In genomic region chr3:50344411-50344810, GRCm38 (mm10) we compare ENCODE assay signal across 20 mouse cellular contexts.
DNase-seq lines count a peak whose midpoint lies in the region; ATAC-seq and TF ChIP-seq lines count a peak whose summit lies in the region.
"Had no signal": no experiment of that assay in that cellular context is flagged by ENCODE, and none has a peak within 500 bp of the region (broad histone marks: within the 10 kb centered on the region; RNA-seq: fewer than 3 reads in every experiment).

No protein-coding gene starts in this region.

- no peaks in the 10 kb centered on the region for H3K36me3 ChIP-seq in lung, embryonic 14.5 days (ENCODE audit: insufficient read depth)
- H3K36me3 ChIP-seq in forebrain, embryonic 13.5 days (ENCODE audit: poor library complexity, severe bottlenecking): no peaks in the 10 kb centered on the region
- H3K36me3 ChIP-seq: heart, embryonic 15.5 days; limb, embryonic 12.5 days had no signal

- no peak for TF ChIP-seq CTCF in lung, embryonic 14.5 days (IDR thresholded peaks at IDR 0.05; ENCODE audit: low read depth)

- H3K27ac ChIP-seq in lung, embryonic 14.5 days (ENCODE audit: low read depth): no peak overlapping the region
- no peak overlapping the region for H3K27ac ChIP-seq in forebrain, embryonic 13.5 days
- H3K27ac ChIP-seq: heart, embryonic 15.5 days; limb, embryonic 12.5 days had no signal

- no peaks in the 10 kb centered on the region for H3K27me3 ChIP-seq in lung, embryonic 14.5 days (ENCODE audit: insufficient read depth, low read length)
- no peaks in the 10 kb centered on the region for H3K27me3 ChIP-seq in forebrain, embryonic 13.5 days
- H3K27me3 ChIP-seq: heart, embryonic 15.5 days; limb, embryonic 12.5 days had no signal

- H3K4me3 ChIP-seq in lung, embryonic 14.5 days (ENCODE audit: low read depth, low read length): no peak overlapping the region
- no peak overlapping the region for H3K4me3 ChIP-seq in forebrain, embryonic 13.5 days
- H3K4me3 ChIP-seq: erythroblast, embryonic 14.5 days; heart, embryonic 15.5 days; limb, embryonic 12.5 days had no signal

- H3K4me1 ChIP-seq in lung, embryonic 14.5 days (ENCODE audit: insufficient read depth): no peaks in the 10 kb centered on the region
- no peaks in the 10 kb centered on the region; the same call in 1 of the 2 replicates for H3K4me1 ChIP-seq in forebrain, embryonic 13.5 days
- H3K4me1 ChIP-seq: heart, embryonic 15.5 days; limb, embryonic 12.5 days had no signal

- 74% methylated on average over 1 of the region's 1 CpGs for WGBS in lung, embryonic 14.5 days
- 93% methylated on average over 1 of the region's 1 CpGs for WGBS in forebrain, embryonic 13.5 days

- no peak; the same call in 1 of the 2 replicates for ATAC-seq in lung, embryonic 14.5 days (ENCODE audit: insufficient read depth)
- no peak for ATAC-seq in forebrain, embryonic 13.5 days
- ATAC-seq: CD4-positive, CD25-positive, alpha-beta regulatory T cell, adult 4 months; forebrain, postnatal 0 days; hindbrain, embryonic 16.5 days; liver, postnatal 0 days had no signal

- H3K4me2 ChIP-seq in lung, embryonic 14.5 days: no peak overlapping the region
- H3K4me2 ChIP-seq in forebrain, embryonic 13.5 days: no peak overlapping the region
- H3K4me2 ChIP-seq: heart, embryonic 15.5 days; limb, embryonic 12.5 days had no signal

- DNase-seq in gastrocnemius, postnatal 14 days: peak; percentile 9
- no peak for DNase-seq in gastrocnemius, adult 8-10 months (ENCODE audit: low spot score in 2 of 2)
- DNase-seq in lung, embryonic 14.5 days: peak; percentile 88
- DNase-seq in lung, adult 18-20 months: no peak
- peak; percentile 50 for DNase-seq in adipocyte (ENCODE audit: low spot score)
- peak; percentile 4 for DNase-seq in brain, adult 2 months (ENCODE audit: low read depth, low spot score)
- DNase-seq in thymus, postnatal 0 days (ENCODE audit: low spot score): no peak
- DNase-seq: cerebellum, adult 11 months; embryo, embryonic 11 days; forebrain, postnatal 0 days; kidney, postnatal 36 days; liver, postnatal 0 days; right cerebral cortex, postnatal 25 days; thymus, adult 2 months had no signal

- no peak overlapping the region for H3K9ac ChIP-seq in lung, embryonic 14.5 days
- H3K9ac ChIP-seq in forebrain, embryonic 13.5 days: no peak overlapping the region
- H3K9ac ChIP-seq: forebrain, postnatal 0 days; heart, embryonic 15.5 days; limb, embryonic 12.5 days; liver, postnatal 0 days had no signal

- no peaks in the 10 kb centered on the region for H3K9me3 ChIP-seq in lung, embryonic 14.5 days (ENCODE audit: low read depth, low read length)
- H3K9me3 ChIP-seq in forebrain, embryonic 13.5 days (replicated peaks): no peaks in the 10 kb centered on the region
- H3K9me3 ChIP-seq: heart, embryonic 15.5 days; limb, embryonic 12.5 days had no signal

- intact Hi-C loops in gastrocnemius, postnatal 14 days (cut with DNase I; ENCODE audit: low total_unique reads): no loop called here

Comparison
In these comparisons a context has a peak if more than half of its experiments do, and no peak if none do; other contexts are left out.
1. DNase-seq: peak in gastrocnemius, postnatal 14 days (single experiment), lung, embryonic 14.5 days (single experiment), adipocyte (single experiment) and brain, adult 2 months (single experiment); none in gastrocnemius, adult 8-10 months (0 of 2), lung, adult 18-20 months (0 of 2) and thymus, postnatal 0 days (single experiment).